Mouse (Mus musculus) forebrain, postnatal 0 days (tissue): ENCODE data around the gene Tnc. TPM values are rescaled to one million over a fixed set of nuclear protein-coding genes. Genes with fewer than 3 reads are reported as not detected.

Source experiments
- ATAC-seq: fragments of 200-750 bp; cut with Nextera tagmentation; 2 replicates; pipeline ENCODE4 v1.8.0; 2017; ENCODE audit warnings: mild to moderate bottlenecking, moderate library complexity
- DNase-seq: peaks from one replicate; pipeline ENCODE4 v3.0.0-alpha.2; 2015
- H3K27ac ChIP-seq: fragments of 300-500 bp; sonication (generic); 2 replicates; pipeline ENCODE4 v1.5.1; 2014; ENCODE audit warnings: low read depth, mild to moderate bottlenecking, antibody characterized with exemption, low read length, moderate library complexity, mixed read lengths
- H3K27me3 ChIP-seq: fragments of 300-500 bp; sonication (generic); 2 replicates; pipeline ENCODE4 v1.6.1; 2014; ENCODE audit warnings: mild to moderate bottlenecking, low read length, mixed read lengths; ENCODE audit not compliant: insufficient read depth
- H3K36me3 ChIP-seq: fragments of 300-500 bp; sonication (generic); 2 replicates; pipeline ENCODE4 v1.6.1; 2014; ENCODE audit warnings: mild to moderate bottlenecking, moderate library complexity; ENCODE audit not compliant: insufficient read depth
- H3K4me1 ChIP-seq: fragments of 300-500 bp; sonication (generic); 2 replicates; pipeline ENCODE4 v1.6.1; 2014; ENCODE audit warnings: antibody characterized with exemption; ENCODE audit not compliant: insufficient read depth
- H3K4me2 ChIP-seq: fragments of 300-500 bp; sonication (generic); 2 replicates; pipeline ENCODE4 v1.6.1; 2014; ENCODE audit warnings: low read depth, mild to moderate bottlenecking, moderate library complexity
- H3K4me3 ChIP-seq: fragments of 300-500 bp; sonication (generic); 2 replicates; pipeline ENCODE4 v1.5.1; 2014; ENCODE audit warnings: low read depth, low read length, mixed read lengths
- H3K9ac ChIP-seq: fragments of 300-500 bp; sonication (generic); 2 replicates; pipeline ENCODE4 v1.6.1; 2014; ENCODE audit warnings: mild to moderate bottlenecking
- H3K9me3 ChIP-seq: fragments of 300-500 bp; sonication (generic); 2 replicates; pipeline ENCODE4 v1.6.1; 2016; ENCODE audit warnings: low read length
- CTCF ChIP-seq: sonication (generic); IDR thresholded peaks from 2 replicates; pipeline ENCODE4 v1.5.1; 2016; ENCODE audit warnings: antibody characterized with exemption, control low read depth, low read depth
- WGBS: fragments of 180-500 bp; shearing (Covaris S2); extraction: QIAGEN DNeasy Blood & Tissue Kit; methylation state at CpG from one replicate; pipeline ENCODE4 v1.1.7; 2014; 5-methylcytosine and 5-hydroxymethylcytosine counted together
- polyA plus RNA-seq: library from polyadenylated mRNA; unstranded; fragments of >200 nt; fragmentation: Nextera tagmentation; extraction: Ambion mirVana; gene quantifications from 2 replicates; pipeline ENCODE4 v1.2.1, GENCODE M21; 2015
- total RNA-seq: library from RNA; depleted of rRNA; stranded (reverse); fragments of >200 nt; gene quantifications from 2 replicates; pipeline ENCODE4 v1.2.3, GENCODE M21; 2014

The Tnc gene
- total and polyA plus RNA-seq, 2 experiments from 2014 or later, result 39.5 to 131 TPM

DNA sequence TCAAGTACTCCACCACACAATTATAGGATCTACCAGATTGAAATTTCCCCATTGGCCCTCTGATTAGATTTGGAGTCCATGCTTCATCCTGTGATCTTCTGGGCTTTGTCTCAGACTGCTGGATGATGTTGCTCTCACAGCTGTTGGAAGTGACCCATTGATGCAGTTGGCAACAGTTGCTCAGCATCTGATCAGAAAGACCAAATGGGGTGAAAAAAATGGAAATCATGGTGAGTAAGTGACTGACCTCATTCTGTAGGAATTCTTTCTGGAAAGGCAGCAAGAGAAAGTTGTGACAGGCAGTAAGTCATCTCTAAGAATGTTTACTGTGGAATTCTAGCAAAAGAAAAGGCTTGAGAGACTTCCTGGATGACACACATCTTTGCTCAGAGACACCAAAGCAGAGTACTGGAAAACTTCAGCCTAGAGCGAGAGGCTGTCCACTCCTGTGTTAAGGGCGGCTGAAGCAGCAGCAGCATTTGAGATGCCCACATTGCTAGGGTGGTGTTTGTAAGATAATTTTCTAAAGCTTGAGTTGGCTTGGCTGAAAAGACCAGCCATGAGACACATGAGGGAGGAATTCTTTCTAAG, 31.3 kb upstream of the Tnc start:
- no peak for TF ChIP-seq CTCF
- DNase-seq (no peak), ATAC-seq (no peak)
- WGBS, result 91% methylated on average over 2 of the region's 2 CpGs
- Histone ChIP-seq H3K27me3 (no peaks in the 10 kb centered on the region), H3K4me3 (no peak overlapping the region), H3K4me1 (no peaks in the 10 kb centered on the region), H3K4me2 (no peak overlapping the region), H3K27ac (no peak overlapping the region), H3K36me3 (no peaks in the 10 kb centered on the region), H3K9ac (no peak overlapping the region), H3K9me3 (no peaks in the 10 kb centered on the region)

DNA sequence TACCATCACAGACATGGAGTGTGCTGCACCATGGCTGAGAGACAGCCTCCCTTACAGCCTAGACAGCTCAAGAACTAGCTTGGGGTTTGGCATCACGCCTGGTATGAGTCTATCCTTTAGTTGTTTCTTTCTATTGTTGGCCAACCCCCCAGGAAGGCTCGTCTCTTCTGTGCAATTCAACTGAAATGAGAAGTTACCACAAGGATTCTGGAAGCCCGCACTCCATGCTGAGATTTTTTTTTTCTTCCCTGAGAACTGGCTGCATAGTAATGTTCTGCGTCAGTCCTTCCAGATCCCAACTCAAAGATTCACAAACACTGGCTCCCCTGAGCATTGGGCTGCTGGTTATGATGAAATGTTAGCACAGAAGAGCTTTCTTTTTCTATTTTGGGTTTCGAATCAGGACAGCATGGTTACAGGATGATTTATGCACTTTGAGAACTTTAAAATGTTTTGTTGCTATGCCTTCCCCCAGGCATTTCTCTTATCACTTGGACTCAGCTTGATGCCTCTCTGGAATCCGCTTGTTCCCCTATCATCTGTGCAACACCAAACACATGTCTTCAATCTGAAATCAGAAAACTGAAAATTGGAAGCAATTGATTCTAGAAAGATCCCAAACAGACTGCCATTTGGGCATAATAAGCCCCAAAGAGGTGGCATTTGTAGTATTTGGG, 29.7 kb upstream of the Tnc start:
- peak; percentile 66; the same call in 1 of the 2 replicates for ATAC-seq
- 61% methylated on average over 6 of the region's 6 CpGs for WGBS
- DNase-seq, result peak; percentile 9

DNA sequence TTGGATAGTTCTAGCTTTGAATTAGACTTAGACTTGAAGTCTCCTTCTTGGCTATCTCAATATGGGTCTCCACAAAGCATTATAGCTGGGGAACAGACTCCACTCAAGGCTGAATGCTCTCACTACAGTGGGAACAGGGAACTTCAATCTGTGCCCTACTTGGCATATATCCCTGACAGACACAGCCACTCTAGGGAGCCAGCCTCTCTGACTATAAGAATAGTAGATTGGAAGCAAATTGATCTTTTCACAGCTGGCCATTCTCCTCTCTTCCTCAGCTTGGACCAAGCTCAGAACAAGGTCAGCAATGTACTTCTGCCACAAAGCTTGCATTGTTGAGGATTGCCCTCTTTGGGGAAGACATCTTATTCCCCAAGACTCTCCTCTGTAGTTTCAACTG, 27.9 kb upstream of the Tnc start:
- H3K4me1 ChIP-seq, result no peaks in the 10 kb centered on the region
- H3K9me3 ChIP-seq, result no peaks in the 10 kb centered on the region
- no peaks in the 10 kb centered on the region for H3K36me3 ChIP-seq
- no peak for DNase-seq
- no peak overlapping the region for H3K4me3 ChIP-seq
- no peak overlapping the region for H3K4me2 ChIP-seq
- no peak overlapping the region for H3K9ac ChIP-seq
- ATAC-seq, result peak; percentile 70
- no peaks in the 10 kb centered on the region for H3K27me3 ChIP-seq
- no peak for TF ChIP-seq CTCF
- no peak overlapping the region for H3K27ac ChIP-seq

More for the DNA sequence above, 29.7 kb upstream of the Tnc start:
- Histone ChIP-seq H3K4me2 (no peak overlapping the region), H3K9ac (no peak overlapping the region), H3K27ac (no peak overlapping the region), H3K4me3 (no peak overlapping the region), H3K27me3 (no peaks in the 10 kb centered on the region), H3K36me3 (no peaks in the 10 kb centered on the region), H3K9me3 (no peaks in the 10 kb centered on the region), H3K4me1 (no peaks in the 10 kb centered on the region)
- no peak for TF ChIP-seq CTCF

DNA sequence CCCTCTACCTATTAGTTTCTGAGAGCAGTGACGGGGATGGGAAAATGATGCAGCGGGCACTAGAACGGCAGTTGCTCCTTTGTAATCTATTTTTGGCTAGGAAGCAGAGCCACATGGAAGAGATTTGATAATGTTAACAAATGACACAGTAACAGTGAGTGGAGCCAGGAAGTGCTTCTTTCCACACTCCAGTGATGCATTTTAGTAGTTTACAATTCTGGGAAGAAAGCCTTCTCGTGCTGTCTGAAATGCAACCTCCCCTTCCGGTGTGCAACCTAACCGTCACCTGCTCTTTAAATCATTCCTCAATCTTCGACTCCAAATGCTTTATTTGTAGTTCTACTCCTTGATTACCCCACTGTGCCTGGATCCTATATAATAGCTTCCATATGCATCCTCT, 20.6 kb upstream of the Tnc start:
- no peaks in the 10 kb centered on the region for H3K4me1 ChIP-seq
- H3K27ac ChIP-seq, result no peak overlapping the region
- no peak overlapping the region for H3K4me2 ChIP-seq
- ATAC-seq (no peak), DNase-seq (no peak)
- TF ChIP-seq CTCF, result no peak
- H3K27me3 ChIP-seq, result no peaks in the 10 kb centered on the region
- WGBS, result 76% methylated on average over 7 of the region's 7 CpGs
- no peak overlapping the region for H3K4me3 ChIP-seq
- H3K9me3 ChIP-seq, result no peaks in the 10 kb centered on the region
- H3K9ac ChIP-seq, result no peak overlapping the region
- no peaks in the 10 kb centered on the region for H3K36me3 ChIP-seq

DNA sequence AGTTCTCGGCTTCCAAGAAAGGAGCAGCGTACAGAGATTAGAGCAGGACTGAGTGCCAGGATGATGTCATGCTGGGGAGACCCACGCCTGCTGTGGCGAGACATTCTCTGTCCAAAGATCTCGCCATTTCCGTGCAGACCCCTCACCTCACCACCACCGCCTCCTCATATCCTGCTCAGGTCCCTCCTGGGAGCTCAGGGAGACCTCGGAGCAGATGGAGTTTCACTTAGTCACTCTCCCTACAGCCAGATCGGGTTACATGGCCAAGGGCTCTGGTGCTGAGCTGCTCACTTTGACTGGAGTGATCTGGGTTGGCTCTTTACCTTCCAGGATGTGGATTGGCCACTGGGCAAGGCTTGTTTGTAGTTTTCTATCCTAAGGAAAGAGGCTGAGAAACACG, 18.5 kb upstream of the Tnc start:
- Histone ChIP-seq H3K9me3 (no peaks in the 10 kb centered on the region), H3K36me3 (no peaks in the 10 kb centered on the region), H3K4me1 (no peaks in the 10 kb centered on the region), H3K9ac (no peak overlapping the region), H3K4me2 (peak overlapping the region; percentile 30; the same call in 1 of the 2 replicates), H3K27ac (no peak overlapping the region), H3K4me3 (no peak overlapping the region), H3K27me3 (no peaks in the 10 kb centered on the region)
- WGBS, result 34% methylated on average over 10 of the region's 10 CpGs
- DNase-seq, result no peak
- ATAC-seq, result 0 out of 2 replicates have a peak, but pooled peaks have one; percentile 14
- TF ChIP-seq CTCF, result no peak

DNA sequence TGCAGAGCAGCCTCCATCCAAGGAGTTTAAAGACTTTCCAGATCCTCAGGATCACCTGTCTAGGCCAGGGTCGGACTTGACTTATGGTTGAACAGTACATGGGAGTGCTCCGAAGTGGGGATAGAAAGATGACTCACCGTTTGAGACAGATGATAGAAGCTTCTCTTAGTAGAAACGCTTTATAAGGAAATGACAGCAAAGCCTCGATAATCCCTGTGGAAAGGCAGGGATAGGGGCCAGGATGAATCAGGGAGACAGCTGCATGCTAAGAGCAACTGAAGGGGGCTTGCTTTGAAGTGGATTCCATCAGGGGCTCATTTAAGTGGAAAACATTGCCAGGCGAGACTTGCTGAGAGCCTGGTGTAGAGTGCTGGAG, 12.0 kb upstream of the Tnc start:
- Histone ChIP-seq H3K4me3 (no peak overlapping the region), H3K27ac (no peak overlapping the region), H3K9ac (no peak overlapping the region), H3K4me1 (no peaks in the 10 kb centered on the region), H3K36me3 (no peaks in the 10 kb centered on the region), H3K9me3 (no peaks in the 10 kb centered on the region), H3K27me3 (no peaks in the 10 kb centered on the region), H3K4me2 (no peak overlapping the region)
- WGBS, result 64% methylated on average over 6 of the region's 6 CpGs
- DNase-seq, result no peak
- TF ChIP-seq CTCF, result no peak
- no peak; the same call in 1 of the 2 replicates for ATAC-seq

DNA sequence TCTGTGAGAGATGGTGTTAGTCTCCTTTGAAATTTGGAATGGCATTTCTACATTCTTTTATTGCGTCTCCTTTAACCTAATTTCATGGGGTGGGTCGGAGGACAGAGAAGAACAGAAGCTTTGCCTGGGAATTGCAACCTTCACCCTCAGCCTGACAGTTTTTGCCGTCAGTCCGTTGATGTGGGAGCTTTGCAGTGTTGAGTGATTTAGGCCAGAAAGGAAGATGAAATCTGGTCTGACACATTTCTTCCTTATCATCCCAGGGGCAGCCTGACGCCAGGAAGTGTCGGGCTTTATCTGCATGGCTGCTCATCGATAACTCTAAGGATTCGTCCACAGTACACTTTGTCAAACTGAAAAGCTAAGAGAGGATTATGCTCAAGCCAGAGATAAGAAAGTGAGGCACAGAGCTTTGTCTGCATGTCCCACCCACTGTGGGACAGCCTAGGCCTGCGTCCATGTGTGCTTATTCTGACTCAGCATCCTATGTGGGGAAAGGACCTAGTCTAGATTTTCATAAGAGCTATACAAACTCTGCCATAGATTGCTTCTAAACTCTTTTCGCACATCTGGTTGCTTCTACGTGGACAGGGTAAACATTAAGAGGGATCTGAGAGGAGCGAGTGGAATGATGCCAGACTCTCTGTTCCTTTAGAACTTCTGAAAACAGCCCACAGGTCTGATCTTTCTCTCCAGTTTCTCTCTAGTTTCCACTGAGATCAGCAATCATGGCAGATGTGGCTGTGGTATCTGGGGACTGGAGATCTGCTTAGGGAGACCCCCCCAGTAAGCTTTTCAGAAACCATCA, 11.4 kb upstream of the Tnc start:
- ATAC-seq, result no peak
- TF ChIP-seq CTCF, result no peak
- WGBS, result 65% methylated on average over 12 of the region's 12 CpGs

More for the DNA sequence above, 11.4 kb upstream of the Tnc start:
- no peak overlapping the region for H3K9ac ChIP-seq
- H3K9me3 ChIP-seq, result no peaks in the 10 kb centered on the region
- H3K36me3 ChIP-seq, result no peaks in the 10 kb centered on the region
- no peak overlapping the region for H3K27ac ChIP-seq
- no peak overlapping the region for H3K4me2 ChIP-seq
- DNase-seq, result no peak
- no peaks in the 10 kb centered on the region for H3K27me3 ChIP-seq
- H3K4me1 ChIP-seq, result no peaks in the 10 kb centered on the region
- H3K4me3 ChIP-seq, result no peak overlapping the region
